Mouse (Mus musculus) frontal cortex, postnatal 25 days (tissue): ENCODE results near the gene Adam8.
A peak's percentile ranks its signal among the peaks of the same experiment; 100 is the strongest.

ENCODE experiments used
- DNase-seq, 2 experiments: peaks; one replicate each; pipeline ENCODE4 v3.0.0; 2022; ENCODE audit warnings: low spot score in 2 of 2

Adam8 gene

GRCm38 (mm10) chr7:139992406-139992805 lies at the start of gene Adam8:
Gene Adam8 (minus strand): TSS chr7:139992562.
- DNase-seq: no peak

GRCm38 (mm10) chr7:140037171-140037555 lies 44.8 kb upstream of the Adam8 start:
- DNase-seq: no peak

- DNase-seq: peak; percentile 79 to 89
These were observed 44.2 kb upstream of the Adam8 start, which contains the start of the genes Zfp511 and Tubgcp2 for GRCm38 (mm10) chr7:140036281-140037170. Gene Zfp511 (plus strand): TSS chr7:140036391. Gene Tubgcp2 (minus strand): TSS chr7:140036669.

GRCm38 (mm10) chr7:140035456-140035855 lies 43.1 kb upstream of the Adam8 start:
- no peak for DNase-seq

GRCm38 (mm10) chr7:140033386-140033785 lies 41.0 kb upstream of the Adam8 start:
- DNase-seq: no peak

GRCm38 (mm10) chr7:140032366-140032765 lies 40.0 kb upstream of the Adam8 start:
- no peak for DNase-seq

GRCm38 (mm10) chr7:140031771-140032170 lies 39.4 kb upstream of the Adam8 start:
- no peak for DNase-seq

- no peak for DNase-seq
These were observed 19.0 kb upstream of the Adam8 start for GRCm38 (mm10) chr7:140011336-140011735.

- DNase-seq: no peak
These were observed 15.4 kb upstream of the Adam8 start for GRCm38 (mm10) chr7:140007781-140008180.

- peak in 1 of 2 experiments; percentile 3 for DNase-seq
These were observed 14.7 kb upstream of the Adam8 start for GRCm38 (mm10) chr7:140006861-140007611.

- DNase-seq: peak in 1 of 2 experiments; percentile 3
These were observed 12.3 kb upstream of the Adam8 start for GRCm38 (mm10) chr7:140004666-140005065.

GRCm38 (mm10) chr7:140001086-140001740 lies 8.9 kb upstream of the Adam8 start:
- peak in 1 of 2 experiments; percentile 2 for DNase-seq

- DNase-seq: peak in 1 of 2 experiments; percentile 3
These were observed 6.5 kb upstream of the Adam8 start for GRCm38 (mm10) chr7:139998691-139999350.

- DNase-seq: peak; percentile 46 to 63
These were observed 2.3 kb upstream of the Adam8 start for GRCm38 (mm10) chr7:139994676-139995075.

GRCm38 (mm10) chr7:139994202-139994601 lies 1.8 kb upstream of the Adam8 start:
- no peak for DNase-seq

- DNase-seq: no peak
These were observed 1.2 kb upstream of the Adam8 start for GRCm38 (mm10) chr7:139993532-139993931.

GRCm38 (mm10) chr7:139990864-139991394 lies 1.4 kb downstream of the Adam8 start:
- no peak for DNase-seq

- no peak for DNase-seq
These were observed 4.1 kb downstream of the Adam8 start for GRCm38 (mm10) chr7:139988272-139988671.

GRCm38 (mm10) chr7:139984505-139984904 lies 7.9 kb downstream of the Adam8 start:
- no peak for DNase-seq

- DNase-seq: no peak
These were observed 10.3 kb downstream of the Adam8 start for GRCm38 (mm10) chr7:139982058-139982457.

GRCm38 (mm10) chr7:139980778-139981177 lies 11.6 kb downstream of the Adam8 start:
- no peak for DNase-seq
